In the genomic region with DNA sequence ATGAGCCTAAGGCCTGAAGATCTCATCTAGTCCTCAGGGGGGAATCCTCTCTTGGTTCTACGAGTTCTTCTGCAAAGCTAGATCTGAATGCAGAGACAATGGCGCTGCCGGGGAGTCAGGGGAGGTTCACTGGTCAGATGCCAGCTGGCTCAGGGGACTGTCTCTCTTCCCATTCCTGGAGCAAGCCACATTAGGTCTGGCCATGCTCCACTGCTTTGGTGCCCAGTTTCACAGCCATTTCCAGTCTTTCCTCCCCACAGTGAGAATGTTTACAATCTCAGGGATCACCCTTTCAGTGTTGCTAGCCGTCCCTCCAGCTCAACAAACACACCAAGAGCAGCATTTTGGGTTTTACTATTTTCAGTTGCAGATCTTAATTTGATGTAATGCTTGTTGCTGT, we compare ENCODE assay signal across 8 mouse cellular contexts.
DNase-seq lines count a peak whose midpoint lies in the region; ATAC-seq and TF ChIP-seq lines count a peak whose summit lies in the region.
"Had no signal": no experiment of that assay in that cellular context is flagged by ENCODE, and none has a peak within 500 bp of the region (broad histone marks: within the 10 kb centered on the region; RNA-seq: fewer than 3 reads in every experiment).

No protein-coding gene starts in this region.

- intact Hi-C loops in heart, adult 2 months (cut with DNase I) = no loop called here

- H3K4me1 ChIP-seq in heart, adult 2 months (ENCODE audit: control insufficient read depth, insufficient read depth, low read length) = no peaks in the 10 kb centered on the region
- H3K4me1 ChIP-seq in heart, embryonic 12.5 days (replicated peaks) = no peaks in the 10 kb centered on the region
- peaks cover 4% of the 10 kb centered on the region for H3K4me1 ChIP-seq in lung, embryonic 16.5 days (replicated peaks; ENCODE audit: control insufficient read depth, insufficient read depth, low read length)

- no peak for ATAC-seq in heart, embryonic 12.5 days (ENCODE audit: insufficient number of reproducible peaks, low FRiP score)
- peak; percentile 71 for ATAC-seq in lung, embryonic 16.5 days (ENCODE audit: low read depth)

- H3K79me2 ChIP-seq in heart, adult 2 months (replicated peaks; ENCODE audit: control insufficient read depth, insufficient read depth, low read length) = no peaks in the 10 kb centered on the region

- H3K9me3 ChIP-seq in heart, embryonic 12.5 days (replicated peaks) = no peaks in the 10 kb centered on the region
- H3K9me3 ChIP-seq in lung, embryonic 16.5 days (ENCODE audit: control insufficient read depth, low read length) = no peaks in the 10 kb centered on the region

- no peak overlapping the region for H3K27ac ChIP-seq in heart, adult 2 months
- no peak overlapping the region for H3K27ac ChIP-seq in heart, embryonic 12.5 days (ENCODE audit: poor library complexity, severe bottlenecking)
- peak overlapping the region; percentile 29 for H3K27ac ChIP-seq in lung, embryonic 16.5 days (ENCODE audit: low read length)

- no peak overlapping the region for H3K9ac ChIP-seq in heart, adult 2 months (ENCODE audit: low read depth, low read length)
- H3K9ac ChIP-seq in heart, embryonic 12.5 days = no peak overlapping the region
- H3K9ac ChIP-seq in lung, embryonic 16.5 days (ENCODE audit: low read length) = no peak overlapping the region

- no peak for TF ChIP-seq CTCF in heart, adult 2 months (IDR thresholded peaks at IDR 0.05)

- peak; percentile 8 to 16 for DNase-seq in heart, adult 2 months
- DNase-seq in urinary bladder, postnatal 10 days (ENCODE audit: low spot score) = peak; percentile 9
- DNase-seq in urinary bladder, adult 2 months (ENCODE audit: low spot score) = no peak
- no peak for DNase-seq in liver
- no peak for DNase-seq in layer of hippocampus, adult 9-10 months (ENCODE audit: low spot score)
- DNase-seq: right cerebral cortex, postnatal 25 days had no signal

- TF ChIP-seq EP300 in heart, adult 2 months (IDR thresholded peaks at IDR 0.05; ENCODE audit: insufficient read depth, low read depth, low read length) = no peak

- no peak for TF ChIP-seq POLR2A in heart, adult 2 months (IDR thresholded peaks at IDR 0.05; ENCODE audit: insufficient read depth, low read depth, low read length)

- H3K27me3 ChIP-seq in heart, adult 2 months (ENCODE audit: control insufficient read depth, insufficient read depth, low read length) = no peaks in the 10 kb centered on the region
- H3K27me3 ChIP-seq in heart, embryonic 12.5 days (replicated peaks) = no peaks in the 10 kb centered on the region
- no peaks in the 10 kb centered on the region for H3K27me3 ChIP-seq in lung, embryonic 16.5 days (ENCODE audit: control insufficient read depth, insufficient read depth, low read depth, low read length)

- H3K4me2 ChIP-seq in heart, embryonic 12.5 days = no peak overlapping the region
- H3K4me2 ChIP-seq in lung, embryonic 16.5 days (ENCODE audit: low read depth, low read length) = no peak overlapping the region

- no peak overlapping the region for H3K4me3 ChIP-seq in heart, adult 2 months
- H3K4me3 ChIP-seq in heart, embryonic 12.5 days = no peak overlapping the region
- no peak overlapping the region for H3K4me3 ChIP-seq in lung, embryonic 16.5 days (ENCODE audit: low read length)

- H3K36me3 ChIP-seq in heart, adult 2 months (ENCODE audit: control insufficient read depth, insufficient read depth, low read length) = no peaks in the 10 kb centered on the region
- H3K36me3 ChIP-seq in heart, embryonic 12.5 days = no peaks in the 10 kb centered on the region
- no peaks in the 10 kb centered on the region for H3K36me3 ChIP-seq in lung, embryonic 16.5 days (ENCODE audit: control insufficient read depth, insufficient read depth, low read length)

- WGBS in heart, adult 2 months = 38% methylated on average over 4 of the region's 4 CpGs
- 77% methylated on average over 4 of the region's 4 CpGs for WGBS in heart, embryonic 12.5 days
- whole genome bisulfite sequencing in lung, embryonic 16.5 days = 34% methylated on average over 4 of the region's 4 CpGs

Comparison
In these comparisons a context has a peak if more than half of its experiments do, and no peak if none do; other contexts are left out.
1. DNase-seq: peak in heart, adult 2 months (2 of 2) and urinary bladder, postnatal 10 days (single experiment); none in urinary bladder, adult 2 months (single experiment), liver (single experiment) and layer of hippocampus, adult 9-10 months (single experiment).